Mouse (Mus musculus) neural tube, embryonic 14.5 days (tissue): Measurements from ENCODE around the gene Rpl23. TPM values are rescaled to one million over a fixed set of nuclear protein-coding genes. Genes with fewer than 3 reads are reported as not detected.

ENCODE experiments used
- ATAC-seq: fragments of 200-750 bp; cut with Nextera tagmentation; 2 replicates; pipeline ENCODE4 v1.8.0; 2017; ENCODE audit warnings: low read depth, mild to moderate bottlenecking, moderate TSS enrichment, moderate library complexity
- H3K27ac ChIP-seq: fragments of 300-500 bp; sonication (generic); 2 replicates; pipeline ENCODE4 v1.5.1; 2014; ENCODE audit warnings: low read depth, mild to moderate bottlenecking, control low read depth, low read length, moderate library complexity, mixed read lengths
- H3K27me3 ChIP-seq: fragments of 300-500 bp; sonication (generic); 2 replicates; pipeline ENCODE4 v1.6.1; 2014; ENCODE audit warnings: low read length; ENCODE audit not compliant: control insufficient read depth, insufficient read depth
- H3K36me3 ChIP-seq: fragments of 300-500 bp; sonication (generic); 2 replicates; pipeline ENCODE4 v1.6.1; 2014; ENCODE audit warnings: low read length, mixed read lengths; ENCODE audit not compliant: control insufficient read depth, insufficient read depth
- H3K4me1 ChIP-seq: fragments of 300-500 bp; sonication (generic); 2 replicates; pipeline ENCODE4 v1.6.1; 2014; ENCODE audit warnings: low read length; ENCODE audit not compliant: control insufficient read depth, insufficient read depth
- H3K4me2 ChIP-seq: fragments of 300-500 bp; sonication (generic); 2 replicates; pipeline ENCODE4 v1.6.1; 2014; ENCODE audit warnings: mild to moderate bottlenecking, low read depth, low read length, control low read depth
- H3K4me3 ChIP-seq: fragments of 300-500 bp; sonication (generic); 2 replicates; pipeline ENCODE4 v1.5.1; 2014; ENCODE audit warnings: low read depth, low read length, control low read depth, mixed read lengths
- H3K9ac ChIP-seq: fragments of 300-500 bp; sonication (generic); replicated peaks from 2 replicates; pipeline ENCODE4 v1.6.1; 2014; ENCODE audit warnings: low read depth, mild to moderate bottlenecking, control low read depth, low read length, mixed read lengths
- H3K9me3 ChIP-seq: fragments of 300-500 bp; sonication (generic); 2 replicates; pipeline ENCODE4 v1.6.1; 2016; ENCODE audit warnings: low read length; ENCODE audit not compliant: control insufficient read depth
- WGBS: fragments of 180-500 bp; shearing (Covaris S2); extraction: QIAGEN DNeasy Blood & Tissue Kit; methylation state at CpG from one replicate; pipeline ENCODE4 v1.1.7; 2014; 5-methylcytosine and 5-hydroxymethylcytosine counted together
- polyA plus RNA-seq: library from polyadenylated mRNA; unstranded; fragments of >200 nt; fragmentation: Nextera tagmentation; extraction: Ambion mirVana; gene quantifications from 2 replicates; pipeline ENCODE4 v1.2.1, GENCODE M21; 2014

Gene Rpl23
- polyA plus RNA-seq, 1 experiment from 2014 or later: 347 TPM

GRCm38 (mm10) chr11:97803847-97804246, 21.6 kb upstream of the Rpl23 start:
- H3K9me3 ChIP-seq: no peaks in the 10 kb centered on the region
- no peaks in the 10 kb centered on the region; the same call in 1 of the 2 replicates for H3K27me3 ChIP-seq
- no peak overlapping the region for H3K9ac ChIP-seq
- no peak for ATAC-seq
- peaks cover 7% of the 10 kb centered on the region; the same call in 1 of the 2 replicates for H3K36me3 ChIP-seq
- H3K4me2 ChIP-seq: 0 out of 2 replicates have a peak overlapping the region, but pooled peaks have one; percentile 6
- peaks cover 58% of the 10 kb centered on the region for H3K4me1 ChIP-seq
- no peak overlapping the region for H3K4me3 ChIP-seq
- H3K27ac ChIP-seq: no peak overlapping the region
- WGBS: 85% methylated on average over 5 of the region's 5 CpGs

- no peak overlapping the region for H3K4me3 ChIP-seq
- no peak overlapping the region for H3K27ac ChIP-seq
- no peaks in the 10 kb centered on the region; the same call in 1 of the 2 replicates for H3K27me3 ChIP-seq
- peak overlapping the region; percentile 90; the same call in 1 of the 2 replicates for H3K4me2 ChIP-seq
- ATAC-seq: no peak
- peaks cover 48% of the 10 kb centered on the region for H3K4me1 ChIP-seq
- H3K36me3 ChIP-seq: no peaks in the 10 kb centered on the region
- H3K9me3 ChIP-seq: no peaks in the 10 kb centered on the region
- H3K9ac ChIP-seq: no peak overlapping the region
- 51% methylated on average over 6 of the region's 6 CpGs for WGBS
Observed at GRCm38 (mm10) chr11:97802495-97802894, 20.3 kb upstream of the Rpl23 start.

GRCm38 (mm10) chr11:97802194-97802470, 19.9 kb upstream of the Rpl23 start:
- H3K9ac ChIP-seq: no peak overlapping the region
- H3K4me1 ChIP-seq: peaks cover 48% of the 10 kb centered on the region
- no peaks in the 10 kb centered on the region; the same call in 1 of the 2 replicates for H3K27me3 ChIP-seq
- WGBS: 45% methylated on average over 1 of the region's 1 CpGs
- H3K4me2 ChIP-seq: peak overlapping the region; percentile 90
- H3K4me3 ChIP-seq: peak overlapping the region; percentile 93
- 0 out of 2 replicates have a peak overlapping the region, but pooled peaks have one; percentile 35 for H3K27ac ChIP-seq
- no peaks in the 10 kb centered on the region for H3K36me3 ChIP-seq
- H3K9me3 ChIP-seq: no peaks in the 10 kb centered on the region
- ATAC-seq: no peak

GRCm38 (mm10) chr11:97801409-97802193, 19.4 kb upstream of the Rpl23 start:
- Histone ChIP-seq H3K9ac (peak overlapping the region; percentile 91; the same call in 1 of the 2 replicates), H3K27me3 (no peaks in the 10 kb centered on the region; the same call in 1 of the 2 replicates), H3K27ac (peak overlapping the region; percentile 86; the same call in 1 of the 2 replicates), H3K4me3 (peak overlapping the region; percentile 93), H3K4me1 (peaks cover 46% of the 10 kb centered on the region), H3K4me2 (peak overlapping the region; percentile 90), H3K9me3 (no peaks in the 10 kb centered on the region), H3K36me3 (no peaks in the 10 kb centered on the region)
- 19% methylated on average over 8 of the region's 8 CpGs for WGBS
- ATAC-seq: no peak

GRCm38 (mm10) chr11:97800691-97801408, 18.6 kb upstream of the Rpl23 start:
- 6% methylated on average over 17 of the region's 17 CpGs for WGBS
- no peaks in the 10 kb centered on the region for H3K9me3 ChIP-seq
- H3K4me1 ChIP-seq: peaks cover 38% of the 10 kb centered on the region
- H3K4me3 ChIP-seq: peak overlapping the region; percentile 93
- no peaks in the 10 kb centered on the region; the same call in 1 of the 2 replicates for H3K27me3 ChIP-seq
- peak overlapping the region; percentile 86 for H3K27ac ChIP-seq
- H3K36me3 ChIP-seq: no peaks in the 10 kb centered on the region
- peak overlapping the region; percentile 90 for H3K4me2 ChIP-seq
- peak overlapping the region; percentile 91 for H3K9ac ChIP-seq
- no peak for ATAC-seq

- Histone ChIP-seq H3K4me1 (peaks cover 31% of the 10 kb centered on the region), H3K9ac (peak overlapping the region; percentile 91), H3K36me3 (no peaks in the 10 kb centered on the region), H3K9me3 (no peaks in the 10 kb centered on the region), H3K4me2 (peak overlapping the region; percentile 90), H3K4me3 (peak overlapping the region; percentile 93), H3K27me3 (no peaks in the 10 kb centered on the region; the same call in 1 of the 2 replicates), H3K27ac (peak overlapping the region; percentile 86)
- WGBS: under 1% methylated on average over 28 of the region's 43 CpGs
- ATAC-seq: peak; percentile 48
Observed at GRCm38 (mm10) chr11:97799994-97800690, 17.9 kb upstream of the Rpl23 start.

- Histone ChIP-seq H3K27ac (peak overlapping the region; percentile 86), H3K4me3 (peak overlapping the region; percentile 93), H3K9me3 (no peaks in the 10 kb centered on the region), H3K27me3 (no peaks in the 10 kb centered on the region; the same call in 1 of the 2 replicates), H3K9ac (peak overlapping the region; percentile 91), H3K4me1 (peaks cover 25% of the 10 kb centered on the region), H3K4me2 (peak overlapping the region; percentile 90), H3K36me3 (no peaks in the 10 kb centered on the region)
- WGBS: under 1% methylated on average over 59 of the region's 71 CpGs
- ATAC-seq: peak; percentile 79
Observed at GRCm38 (mm10) chr11:97799146-97799993, 17.1 kb upstream of the Rpl23 start.

- Histone ChIP-seq H3K4me1 (peaks cover 20% of the 10 kb centered on the region), H3K27me3 (no peaks in the 10 kb centered on the region; the same call in 1 of the 2 replicates), H3K9ac (peak within 1 kb of the TSS; percentile 91), H3K4me2 (peak within 1 kb of the TSS; percentile 90), H3K4me3 (peak within 1 kb of the TSS; percentile 93), H3K9me3 (no peaks in the 10 kb centered on the region), H3K27ac (peak within 1 kb of the TSS; percentile 86), H3K36me3 (no peaks in the 10 kb centered on the region)
- ATAC-seq: peak; percentile 65
- 0% methylated on average over 11 of the region's 11 CpGs for WGBS
Observed at GRCm38 (mm10) chr11:97798782-97799145, 16.5 kb upstream of the Rpl23 start, which contains the start of gene Lasp1. Gene Lasp1, plus strand, starts transcription at chr11:97799000.
